Comparison of ENCODE assay signal across 9 mouse cellular contexts in the genomic region with DNA sequence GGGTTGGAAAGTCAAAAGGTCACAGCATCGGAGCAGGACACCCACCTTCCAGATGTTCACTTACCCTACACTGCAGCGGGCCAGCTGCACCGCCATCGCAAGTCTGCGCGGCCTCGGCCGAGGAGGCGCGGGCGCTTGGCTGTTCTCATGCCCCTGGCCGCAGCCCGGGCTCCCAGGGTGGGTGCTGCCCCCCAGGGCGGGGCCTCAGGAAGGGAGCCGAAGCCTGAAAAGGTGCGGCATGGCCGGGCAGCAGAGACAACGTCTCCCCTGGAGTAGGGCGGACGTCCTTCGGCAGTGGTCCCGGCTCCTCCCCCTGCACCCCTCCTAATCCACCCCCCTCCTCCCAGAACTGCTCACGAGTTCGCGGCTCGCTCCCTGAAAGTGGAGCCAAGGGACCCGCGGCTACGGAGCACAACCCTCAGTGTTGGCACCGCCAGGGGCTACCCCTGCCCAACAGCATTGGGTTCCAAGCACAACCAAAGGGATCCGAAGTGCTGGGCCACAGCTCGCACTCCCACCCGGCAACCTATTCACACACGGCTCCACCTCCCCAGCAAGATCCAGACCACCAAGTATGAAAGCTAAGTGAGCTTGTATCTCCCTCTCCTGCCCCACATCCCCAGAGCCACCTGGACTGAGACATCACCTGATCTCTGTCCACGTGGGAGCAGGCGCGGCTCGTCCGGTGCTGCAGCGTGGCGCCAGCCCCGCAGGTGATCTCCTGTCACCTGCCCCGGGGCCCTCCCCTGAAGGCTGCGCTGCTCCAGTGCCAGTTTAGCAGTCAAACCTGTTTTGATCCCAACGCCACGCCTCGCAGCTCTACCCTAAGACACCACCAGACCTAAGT.
DNase-seq lines count a peak whose midpoint lies in the region; ATAC-seq and TF ChIP-seq lines count a peak whose summit lies in the region.
"Had no signal": no experiment of that assay in that cellular context is flagged by ENCODE, and none has a peak within 500 bp of the region (broad histone marks: within the 10 kb centered on the region; RNA-seq: fewer than 3 reads in every experiment).

No protein-coding gene starts in this region.

- H3K36me3 ChIP-seq in forebrain, embryonic 14.5 days (ENCODE audit: control insufficient read depth, insufficient read depth, low read length), result no peaks in the 10 kb centered on the region
- no peaks in the 10 kb centered on the region for H3K36me3 ChIP-seq in intestine, embryonic 15.5 days
- no peaks in the 10 kb centered on the region for H3K36me3 ChIP-seq in liver, embryonic 14.5 days (replicated peaks; ENCODE audit: control insufficient read depth, insufficient read depth, low read depth)
- no peaks in the 10 kb centered on the region for H3K36me3 ChIP-seq in myocyte (ENCODE audit: control insufficient read depth, insufficient read depth)

- no peak for TF ChIP-seq EP300 in liver, embryonic 14.5 days (IDR thresholded peaks at IDR 0.05; ENCODE audit: low read depth)

- under 1% methylated on average over 46 of the region's 47 CpGs for WGBS in forebrain, embryonic 14.5 days
- WGBS in intestine, embryonic 15.5 days, result 1% methylated on average over 47 of the region's 47 CpGs
- 2% methylated on average over 46 of the region's 47 CpGs for WGBS in liver, embryonic 14.5 days (ENCODE audit: insufficient replicate concordance)

- H3K27me3 ChIP-seq in forebrain, embryonic 14.5 days (replicated peaks; ENCODE audit: control insufficient read depth, insufficient read depth, low read length), result no peaks in the 10 kb centered on the region
- H3K27me3 ChIP-seq in intestine, embryonic 15.5 days (replicated peaks), result no peaks in the 10 kb centered on the region
- peaks cover 4% of the 10 kb centered on the region; the same call in 1 of the 2 replicates for H3K27me3 ChIP-seq in liver, embryonic 14.5 days (ENCODE audit: control insufficient read depth, insufficient read depth, low read length)
- H3K27me3 ChIP-seq in myocyte (ENCODE audit: control insufficient read depth, insufficient read depth, insufficient read length), result peaks cover 14% of the 10 kb centered on the region

- H3K4me2 ChIP-seq in forebrain, embryonic 14.5 days (ENCODE audit: low read length), result peak overlapping the region; percentile 98
- H3K4me2 ChIP-seq in intestine, embryonic 15.5 days (replicated peaks), result peak overlapping the region; percentile 97
- H3K4me2 ChIP-seq in liver, embryonic 14.5 days (ENCODE audit: low read depth), result peak overlapping the region; percentile 68
- peak overlapping the region; percentile 58 for H3K4me2 ChIP-seq in myocyte (ENCODE audit: low read depth)

- no peaks in the 10 kb centered on the region for H3K79me2 ChIP-seq in myocyte (ENCODE audit: control insufficient read depth, insufficient read depth)

- H3K9ac ChIP-seq in forebrain, embryonic 14.5 days (ENCODE audit: low read length), result peak overlapping the region; percentile 62
- peak overlapping the region; percentile 73 for H3K9ac ChIP-seq in intestine, embryonic 15.5 days
- peak overlapping the region; percentile 34; the same call in 1 of the 2 replicates for H3K9ac ChIP-seq in liver, embryonic 14.5 days (replicated peaks)

- H3K4me1 ChIP-seq in forebrain, embryonic 14.5 days (ENCODE audit: control insufficient read depth, insufficient read depth, low read length), result peaks cover 12% of the 10 kb centered on the region
- H3K4me1 ChIP-seq in intestine, embryonic 15.5 days (replicated peaks), result 0 out of 2 replicates have a peak, but pooled peaks cover 11% of the 10 kb centered on the region
- H3K4me1 ChIP-seq in liver, embryonic 14.5 days (replicated peaks; ENCODE audit: control insufficient read depth in 2 of 2, insufficient read depth in 2 of 2, low read length in 1 of 2), result 0 out of 4 replicates have a peak, but pooled peaks cover 0 to 3% of the 10 kb centered on the region in 2 experiments

- peak; percentile 77 for ATAC-seq in cerebellum, adult (ENCODE audit: insufficient number of reproducible peaks, low FRiP score, low TSS enrichment)
- ATAC-seq in forebrain, embryonic 14.5 days, result peak; percentile 81
- ATAC-seq in intestine, embryonic 15.5 days, result peak; percentile 95
- ATAC-seq in liver, embryonic 14.5 days (ENCODE audit: insufficient read depth), result peak; percentile 45; the same call in 1 of the 2 replicates
- ATAC-seq: Patski had no signal

- DNase-seq in heart, adult 18-20 months, result peak; percentile 23 to 33
- no peak for DNase-seq in heart, adult 8-10 months (ENCODE audit: low spot score)
- DNase-seq in forebrain, embryonic 14.5 days (ENCODE audit: low spot score), result peak; percentile 28
- DNase-seq in liver, embryonic 14.5 days (ENCODE audit: low read depth in 3 of 3, low spot score in 3 of 3), result no peak
- DNase-seq in thymus, postnatal 25 days, result peak; percentile 28

- H3ac ChIP-seq in myocyte (ENCODE audit: control insufficient read depth, insufficient read length), result no peak overlapping the region

- no peak for TF ChIP-seq POLR2A in myocyte (IDR thresholded peaks at IDR 0.05; ENCODE audit: insufficient read length, low read depth)

- H3K9me3 ChIP-seq in forebrain, embryonic 14.5 days (replicated peaks; ENCODE audit: control insufficient read depth, low read length), result no peaks in the 10 kb centered on the region
- no peaks in the 10 kb centered on the region for H3K9me3 ChIP-seq in intestine, embryonic 15.5 days
- H3K9me3 ChIP-seq in liver, embryonic 14.5 days (ENCODE audit: control insufficient read depth, low read length), result no peaks in the 10 kb centered on the region

- H3K4me3 ChIP-seq in forebrain, embryonic 14.5 days (ENCODE audit: low read depth, low read length), result peak overlapping the region; percentile 51
- H3K4me3 ChIP-seq in intestine, embryonic 15.5 days (replicated peaks), result peak overlapping the region; percentile 68
- H3K4me3 ChIP-seq in liver, embryonic 14.5 days (ENCODE audit: insufficient read depth in 1 of 2, low read depth in 2 of 2, low read length in 2 of 2), result peak overlapping the region; percentile 34 to 55
- H3K4me3 ChIP-seq in myocyte, result no peak overlapping the region

- H3K27ac ChIP-seq in forebrain, embryonic 14.5 days (ENCODE audit: low read depth, low read length), result no peak overlapping the region
- H3K27ac ChIP-seq in intestine, embryonic 15.5 days, result peak overlapping the region; percentile 66
- no peak overlapping the region for H3K27ac ChIP-seq in liver, embryonic 14.5 days

- TF ChIP-seq CTCF in liver, embryonic 14.5 days (IDR thresholded peaks at IDR 0.05; ENCODE audit: low read depth), result no peak

TF ChIP-seq in myocyte, 11 proteins besides CTCF, POLR2A, EP300 and RAD21:
- TF ChIP-seq E2F4 (IDR thresholded peaks at IDR 0.05; ENCODE audit: insufficient read depth) (no peak), MYOD1 (IDR thresholded peaks at IDR 0.05; ENCODE audit: control insufficient read depth in 1 of 3, insufficient read length in 2 of 3, low read depth in 2 of 3) (no peak), REST (IDR thresholded peaks at IDR 0.05; ENCODE audit: insufficient read depth, insufficient read length) (no peak), USF1 (IDR thresholded peaks at IDR 0.05; ENCODE audit: low read depth) (no peak), TCF12 (IDR thresholded peaks at IDR 0.05; ENCODE audit: insufficient read depth, poor library complexity, severe bottlenecking) (no peak), TCF3 (IDR thresholded peaks at IDR 0.05; ENCODE audit: insufficient read length, low read depth) (no peak), MAX (IDR thresholded peaks at IDR 0.05; ENCODE audit: low read depth) (no peak), MYOG (IDR thresholded peaks at IDR 0.05; ENCODE audit: control insufficient read depth in 1 of 3, insufficient read depth in 1 of 3, insufficient read length in 2 of 3, low read depth in 2 of 3) (no peak), CEBPB (IDR thresholded peaks at IDR 0.05; ENCODE audit: insufficient read depth, poor library complexity, severe bottlenecking) (no peak)

Comparison
In these comparisons a context has a peak if more than half of its experiments do, and no peak if none do; other contexts are left out.
1. DNase-seq: peak in heart, adult 18-20 months (2 of 2), forebrain, embryonic 14.5 days (single experiment) and thymus, postnatal 25 days (single experiment); none in heart, adult 8-10 months (single experiment) and liver, embryonic 14.5 days (0 of 3).
2. ATAC-seq: peak in every context shown above with its lines; median percentile 95 in intestine, embryonic 15.5 days; 81 in forebrain, embryonic 14.5 days; 77 in cerebellum, adult; 45 in liver, embryonic 14.5 days.
3. Peak in every context shown above with its lines, with median percentiles within 50 percentile points of each other: H3K4me2 ChIP-seq and H3K9ac ChIP-seq.